Mouse (Mus musculus) spleen, adult 12 weeks (tissue): ENCODE measurements around the gene Ppp2r5e.

Experiments used
- DNase-seq: peaks from one replicate; pipeline ENCODE4 v3.0.0; 2022; ENCODE audit warnings: low spot score

Gene Ppp2r5e

GRCm38 (mm10) chr12:75577255-75577654 lies 18.8 kb downstream of the Ppp2r5e start:
- DNase-seq = no peak

- peak; percentile 12 for DNase-seq
These were observed 23.8 kb downstream of the Ppp2r5e start for GRCm38 (mm10) chr12:75572271-75572670.

- DNase-seq = no peak
These were observed 25.9 kb downstream of the Ppp2r5e start for GRCm38 (mm10) chr12:75570138-75570537.

GRCm38 (mm10) chr12:75567745-75568144 lies 28.3 kb downstream of the Ppp2r5e start:
- DNase-seq = no peak

- DNase-seq = no peak
These were observed 30.3 kb downstream of the Ppp2r5e start for GRCm38 (mm10) chr12:75565756-75566155.

GRCm38 (mm10) chr12:75564498-75564897 lies 31.5 kb downstream of the Ppp2r5e start:
- no peak for DNase-seq

- no peak for DNase-seq
These were observed 32.9 kb downstream of the Ppp2r5e start for GRCm38 (mm10) chr12:75562996-75563618.

- no peak for DNase-seq
These were observed 35.2 kb downstream of the Ppp2r5e start for GRCm38 (mm10) chr12:75560681-75561387.

- no peak for DNase-seq
These were observed 36.8 kb downstream of the Ppp2r5e start for GRCm38 (mm10) chr12:75559196-75559595.

- no peak for DNase-seq
These were observed 38.2 kb downstream of the Ppp2r5e start for GRCm38 (mm10) chr12:75557813-75558212.

GRCm38 (mm10) chr12:75555032-75555431 lies 41.0 kb downstream of the Ppp2r5e start:
- DNase-seq = no peak

- DNase-seq = no peak
These were observed 43.7 kb downstream of the Ppp2r5e start for GRCm38 (mm10) chr12:75552296-75552695.

- no peak for DNase-seq
These were observed 44.4 kb downstream of the Ppp2r5e start for GRCm38 (mm10) chr12:75551671-75552070.

- DNase-seq = no peak
These were observed 47.0 kb downstream of the Ppp2r5e start for GRCm38 (mm10) chr12:75548999-75549398.

GRCm38 (mm10) chr12:75547174-75547573 lies 48.9 kb downstream of the Ppp2r5e start:
- no peak for DNase-seq

- no peak for DNase-seq
These were observed 49.8 kb downstream of the Ppp2r5e start for GRCm38 (mm10) chr12:75546241-75546640.

GRCm38 (mm10) chr12:75545431-75545925 lies 50.6 kb downstream of the Ppp2r5e start:
- DNase-seq = no peak

GRCm38 (mm10) chr12:75544666-75545065 lies 51.4 kb downstream of the Ppp2r5e start:
- DNase-seq = no peak

- DNase-seq = no peak
These were observed 51.8 kb downstream of the Ppp2r5e start for GRCm38 (mm10) chr12:75544259-75544658.

- DNase-seq = no peak
These were observed 52.7 kb downstream of the Ppp2r5e start for GRCm38 (mm10) chr12:75543346-75543745.

- no peak for DNase-seq
These were observed 55.3 kb downstream of the Ppp2r5e start for GRCm38 (mm10) chr12:75540621-75541171.

- DNase-seq = no peak
These were observed 56.8 kb downstream of the Ppp2r5e start for GRCm38 (mm10) chr12:75539228-75539627.
